Mouse (Mus musculus) natural killer cell, adult 2 months (primary cell): ENCODE results near the gene Coq8b.

Experiments used
- DNase-seq, 2 experiments: peaks; one replicate each; pipeline ENCODE4 v3.0.0; 2022; ENCODE audit warnings: low spot score in 2 of 2

Coq8b gene

GRCm38 (mm10) chr7:27273739-27274351 lies 41.0 kb downstream of the Coq8b start:
- peak in 1 of 2 experiments; percentile 28 for DNase-seq

GRCm38 (mm10) chr7:27274916-27275315 lies 42.1 kb downstream of the Coq8b start:
- no peak for DNase-seq

DNA sequence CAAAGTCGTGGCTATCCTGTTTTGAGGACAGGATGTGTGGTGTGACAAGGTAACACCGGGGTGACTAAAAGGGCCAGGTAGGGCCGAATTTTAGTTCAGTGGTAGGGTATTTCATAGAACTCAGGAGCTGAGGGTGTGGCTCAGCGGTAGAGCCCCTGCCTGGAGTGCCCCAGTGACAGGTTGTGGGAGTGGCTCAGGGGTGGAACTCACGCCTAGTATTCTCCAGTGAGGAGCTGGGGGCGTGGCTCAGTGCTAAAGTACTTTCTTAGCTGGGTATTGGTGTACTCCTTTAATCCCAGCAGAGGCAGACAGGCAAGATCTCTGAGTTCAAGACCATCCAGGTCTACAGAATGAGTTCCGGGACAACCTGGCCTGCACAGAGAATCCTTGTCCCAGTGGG lies 43.2 kb downstream of the Coq8b start:
- DNase-seq: peak in 1 of 2 experiments; percentile 21

DNA sequence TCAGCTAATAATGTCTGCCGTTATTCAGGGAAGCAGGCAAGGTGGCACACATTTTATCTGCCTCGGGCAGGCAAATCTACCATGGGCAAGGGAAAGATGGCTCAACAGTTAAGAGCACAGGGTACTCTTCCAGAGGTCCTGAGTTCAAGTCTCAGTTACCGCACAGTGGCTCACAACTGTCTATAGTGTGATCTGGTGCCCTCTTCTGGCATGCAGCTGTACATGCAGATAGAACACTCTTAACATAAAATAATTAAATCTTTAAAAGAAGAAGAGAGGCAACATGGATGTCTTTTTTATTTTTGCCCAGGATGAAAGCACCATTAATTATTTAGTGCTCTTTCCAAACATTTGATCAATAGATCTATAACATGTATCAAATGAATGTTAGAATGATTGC lies 44.4 kb downstream of the Coq8b start:
- no peak for DNase-seq

GRCm38 (mm10) chr7:27281717-27282116 lies 48.9 kb downstream of the Coq8b start:
- no peak for DNase-seq

DNA sequence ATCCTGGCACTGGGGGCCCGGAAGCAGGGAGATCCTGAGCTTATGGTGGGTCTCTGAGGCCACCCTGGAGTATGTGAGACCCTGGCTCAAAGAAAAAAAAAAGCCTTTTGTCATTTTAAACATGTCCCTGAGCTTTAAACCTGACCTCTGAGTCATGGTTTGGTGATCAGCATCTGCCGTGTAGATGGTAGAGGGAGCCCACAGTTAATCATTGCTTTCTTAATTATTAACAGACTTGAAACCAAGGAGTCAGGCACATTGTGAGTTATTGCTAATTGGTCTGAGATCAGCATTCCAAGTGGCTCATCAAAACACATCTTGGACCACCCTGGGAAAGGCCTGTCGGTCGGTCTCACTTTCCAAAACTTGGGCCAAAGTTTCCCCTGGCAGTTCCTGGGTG lies 49.4 kb downstream of the Coq8b start:
- no peak for DNase-seq

- peak; percentile 12 to 28 for DNase-seq
These were observed 52.3 kb downstream of the Coq8b start for GRCm38 (mm10) chr7:27284865-27285697.

DNA sequence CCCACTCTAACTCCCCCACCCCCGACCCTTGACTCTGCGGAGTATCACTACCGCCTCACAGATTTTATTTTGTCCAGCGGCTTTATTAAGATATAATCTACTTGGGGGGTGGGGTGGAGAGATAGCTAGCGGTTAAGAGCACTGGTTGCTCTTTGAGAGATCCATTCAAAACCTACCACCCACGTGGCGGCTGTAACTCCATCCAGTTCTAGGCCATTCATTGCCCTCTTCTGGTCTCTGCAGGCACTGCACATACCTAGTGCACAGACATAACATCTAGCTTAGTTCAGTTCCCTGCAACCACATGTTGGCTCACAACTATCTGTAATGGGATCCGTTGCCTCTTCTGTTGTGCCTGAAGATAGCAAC lies 52.9 kb downstream of the Coq8b start:
- peak; percentile 23 to 57 for DNase-seq

- no peak for DNase-seq
These were observed 55.9 kb downstream of the Coq8b start for GRCm38 (mm10) chr7:27288732-27289131.

DNA sequence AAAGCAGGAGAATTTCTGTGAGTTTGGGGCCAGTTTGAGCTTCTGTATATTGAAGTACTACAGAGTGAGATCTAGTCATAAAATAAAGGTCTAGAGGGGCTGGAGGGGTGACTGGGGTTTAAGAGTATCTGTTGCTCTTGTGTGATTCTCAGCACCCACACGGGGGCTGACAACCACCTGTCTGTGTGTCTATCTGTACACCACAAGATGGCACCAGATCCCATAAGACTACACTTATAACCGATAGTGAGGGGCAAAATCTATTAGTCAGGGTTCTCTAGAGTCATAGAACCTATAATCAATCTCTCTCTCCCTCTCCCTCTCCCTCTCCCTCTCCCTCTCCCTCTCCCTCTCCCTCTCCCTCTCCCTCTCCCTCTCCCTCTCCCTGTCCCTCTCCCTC lies 57.7 kb downstream of the Coq8b start:
- no peak for DNase-seq

DNA sequence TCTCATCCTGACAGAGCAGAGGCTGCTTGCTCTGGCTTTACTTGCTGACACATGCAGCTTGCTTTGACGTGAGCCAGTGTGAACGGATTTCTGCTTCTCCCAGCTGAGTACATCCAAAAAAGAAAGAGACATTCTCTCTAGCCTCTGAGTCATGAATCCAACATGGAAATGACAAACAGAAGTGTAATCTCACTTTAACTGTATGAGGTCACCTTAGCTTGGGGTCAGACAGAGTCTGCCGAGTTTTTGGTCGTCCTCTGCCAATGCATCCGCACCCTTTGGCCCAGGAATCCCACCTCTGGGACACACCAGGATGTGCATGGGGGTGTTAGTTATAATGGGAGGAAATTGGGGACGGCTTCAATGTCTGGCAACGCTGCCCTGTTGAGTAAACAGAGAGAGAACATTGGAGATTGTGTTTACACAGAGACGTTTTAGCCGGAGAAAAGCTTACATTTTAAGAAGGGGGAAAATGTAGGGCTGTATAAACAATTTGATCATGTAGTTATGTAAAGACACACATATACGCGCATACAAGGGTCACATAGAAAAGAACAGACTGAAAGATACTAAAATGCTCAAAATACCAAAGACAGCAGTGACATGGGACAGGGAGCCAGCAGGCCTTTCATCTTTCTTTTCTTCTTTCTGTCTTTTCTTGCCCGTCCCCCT lies 59.1 kb downstream of the Coq8b start:
- DNase-seq: no peak

DNA sequence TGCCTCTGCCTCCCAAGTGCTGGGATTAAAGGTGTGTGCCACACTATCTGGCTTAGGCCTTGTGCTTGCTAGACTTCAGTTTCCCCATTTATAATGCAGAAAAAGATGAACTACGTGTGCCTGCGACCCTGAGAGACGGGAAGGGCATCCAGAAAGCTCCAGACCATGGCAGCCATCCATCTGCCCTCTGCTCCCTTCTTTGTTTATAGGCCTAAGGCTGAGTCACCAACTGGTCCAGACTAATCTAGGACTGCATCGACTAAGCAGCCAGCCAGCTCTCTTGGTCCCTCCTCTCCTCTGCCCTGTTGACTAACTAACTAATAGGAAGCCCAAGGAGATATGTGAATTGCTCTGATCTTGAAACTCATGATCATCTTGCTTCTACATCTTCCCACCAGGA lies 63.1 kb downstream of the Coq8b start:
- no peak for DNase-seq

DNA sequence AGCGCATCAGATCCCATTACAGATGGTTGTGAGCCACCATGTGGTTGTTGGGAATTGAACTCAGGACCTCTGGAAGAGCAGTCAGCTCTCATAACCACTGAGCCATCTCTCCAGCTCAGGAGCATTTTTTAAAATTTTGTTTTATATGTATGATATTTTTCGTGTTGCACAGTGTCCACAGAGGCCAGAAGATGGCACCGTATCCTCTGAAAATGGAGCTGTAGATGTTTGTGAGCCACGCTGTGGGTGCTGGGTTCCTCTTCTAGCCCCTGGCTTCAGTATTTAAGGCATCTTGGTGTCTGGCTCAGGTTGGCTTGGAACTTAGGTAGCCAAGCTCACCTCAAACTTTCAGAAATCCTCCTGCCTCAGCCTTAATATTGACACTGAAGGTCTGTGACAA lies 63.7 kb downstream of the Coq8b start:
- no peak for DNase-seq

GRCm38 (mm10) chr7:27298033-27298610 lies 65.3 kb downstream of the Coq8b start:
- no peak for DNase-seq

DNA sequence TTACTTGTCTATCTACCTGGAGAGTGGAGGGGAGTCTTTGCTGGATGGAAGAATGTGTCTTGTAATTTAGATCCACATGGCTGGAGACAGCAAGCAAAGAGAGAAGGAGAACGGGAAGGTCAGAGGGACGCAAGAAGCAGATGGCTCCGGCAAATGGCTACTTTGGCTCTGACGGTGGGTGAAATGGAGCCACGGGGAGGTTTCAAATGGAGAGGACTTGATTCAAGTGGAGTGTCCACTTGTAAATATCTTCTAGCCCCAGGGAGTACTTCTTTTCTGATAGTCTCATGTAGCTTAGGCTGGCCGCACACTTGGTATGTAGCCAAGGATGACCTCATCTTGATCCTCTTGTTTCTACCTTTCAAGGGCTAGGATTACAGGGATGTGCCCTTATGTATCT lies 66.0 kb downstream of the Coq8b start:
- DNase-seq: no peak

DNA sequence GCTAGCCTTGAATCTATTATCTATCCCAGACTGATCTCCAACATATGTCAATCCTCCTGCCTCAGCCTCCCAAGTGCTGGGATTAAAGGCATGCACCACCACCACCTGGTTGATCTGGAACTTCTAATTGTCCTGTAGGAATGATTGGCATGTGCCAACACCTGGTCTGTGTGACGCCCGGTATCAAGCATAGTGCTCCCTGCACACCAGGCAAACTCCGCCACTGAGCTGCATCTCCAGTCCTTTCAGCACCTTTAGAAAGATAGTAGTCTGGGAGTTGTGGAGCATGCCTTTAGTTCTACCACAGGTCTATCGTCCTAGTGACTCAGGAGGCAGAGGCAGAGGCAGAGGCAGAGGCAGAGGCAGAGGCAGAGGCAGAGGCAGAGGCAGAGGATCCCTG lies 67.5 kb downstream of the Coq8b start:
- no peak for DNase-seq

- DNase-seq: no peak
These were observed 68.0 kb downstream of the Coq8b start for GRCm38 (mm10) chr7:27300801-27301200.

DNA sequence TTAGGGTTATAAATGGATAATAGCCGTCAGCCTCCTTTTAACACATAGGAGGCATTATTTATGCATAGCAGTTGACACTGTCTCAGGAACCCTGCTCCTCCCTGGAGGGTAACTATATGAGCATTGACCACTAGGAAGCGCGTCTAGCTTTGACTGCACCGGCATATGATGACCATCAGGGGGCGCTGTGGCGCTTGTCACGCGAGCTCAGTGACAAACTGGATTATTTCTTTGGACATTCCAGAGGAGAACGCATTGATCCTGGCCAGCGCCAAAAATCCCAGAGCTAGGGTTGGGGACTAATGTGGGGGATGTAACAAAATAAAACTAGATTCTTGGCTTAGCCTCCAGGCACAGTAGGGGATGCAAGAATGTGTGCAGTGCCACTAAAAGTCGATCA lies 69.3 kb downstream of the Coq8b start:
- DNase-seq: peak; percentile 25 to 50

DNA sequence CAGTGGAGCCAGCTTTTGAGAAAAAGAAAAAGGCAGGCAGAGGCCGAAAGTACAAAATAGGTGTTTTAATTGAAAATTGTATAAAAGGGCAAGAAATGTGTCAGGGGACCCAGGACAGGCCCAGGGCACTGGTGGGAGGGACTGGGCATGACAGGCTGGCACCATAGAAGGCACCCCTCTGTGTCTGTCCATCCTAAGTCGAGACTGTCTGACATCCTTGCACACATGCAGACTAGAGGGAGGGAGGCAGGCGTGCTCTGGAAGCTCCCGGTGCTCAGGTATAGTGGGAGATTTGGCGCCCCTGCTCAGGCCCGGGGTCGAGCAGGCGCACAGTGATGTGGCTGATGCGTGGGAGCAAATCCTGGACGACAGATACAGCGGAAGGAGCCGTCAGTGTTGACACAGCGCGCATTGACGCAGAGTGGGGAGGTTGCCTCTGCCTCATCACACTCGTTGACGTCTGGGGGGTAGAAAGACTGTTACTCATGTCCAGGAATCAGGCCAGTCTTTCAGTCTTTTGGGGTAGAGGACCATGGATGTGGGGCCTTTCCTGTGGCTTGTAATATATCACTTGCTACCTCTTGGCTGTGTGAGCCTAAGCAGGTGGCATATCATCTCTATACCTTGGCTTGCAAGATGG lies 72.4 kb downstream of the Coq8b start:
- no peak for DNase-seq

DNA sequence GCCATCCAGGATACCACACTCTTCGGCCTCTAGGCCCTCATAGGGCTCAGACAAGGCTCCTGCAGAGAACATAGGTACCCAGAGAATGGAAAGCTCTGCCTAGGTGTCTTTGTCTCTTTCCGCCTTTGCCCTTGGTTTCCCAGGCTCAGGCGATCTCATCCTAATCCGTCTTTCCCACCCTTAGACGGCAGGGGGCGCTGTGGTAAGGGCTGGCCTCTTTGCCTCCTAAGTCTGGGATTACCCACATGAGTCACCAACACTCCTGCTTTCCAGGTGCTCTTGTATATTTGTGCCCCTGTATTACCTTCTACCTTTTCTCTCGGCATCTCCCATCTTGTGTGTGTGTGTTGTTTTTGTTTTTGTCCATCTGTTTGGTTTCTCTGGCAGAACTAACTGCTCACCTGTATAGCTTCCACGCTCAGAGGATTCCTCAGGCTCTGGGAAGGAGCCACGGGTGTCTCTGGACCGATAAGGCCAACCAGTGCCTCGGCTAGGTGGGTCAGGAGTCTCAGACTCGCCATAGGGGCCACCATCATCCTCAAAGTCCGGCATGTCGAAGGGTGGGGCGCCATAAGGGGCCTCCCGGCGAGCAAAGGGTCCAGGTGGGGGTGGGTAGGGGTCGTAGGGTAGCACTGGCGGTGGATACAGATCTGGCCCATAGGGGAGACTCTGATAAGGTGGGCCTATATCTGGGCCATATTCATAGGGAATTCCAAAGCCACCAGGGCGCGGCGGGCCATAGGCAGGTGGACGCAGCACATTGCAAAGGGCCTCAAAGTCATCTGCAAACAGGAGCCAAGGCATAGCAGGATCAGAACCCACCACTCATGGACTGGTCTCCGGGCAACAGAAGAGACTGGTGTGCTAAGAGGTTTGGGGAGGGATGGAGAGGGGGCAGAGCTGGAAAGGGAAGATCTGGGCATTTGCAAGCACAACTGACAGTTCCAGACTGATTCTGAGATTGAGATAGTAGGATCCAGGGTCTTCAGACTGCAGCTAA lies 73.6 kb downstream of the Coq8b start:
- no peak for DNase-seq

DNA sequence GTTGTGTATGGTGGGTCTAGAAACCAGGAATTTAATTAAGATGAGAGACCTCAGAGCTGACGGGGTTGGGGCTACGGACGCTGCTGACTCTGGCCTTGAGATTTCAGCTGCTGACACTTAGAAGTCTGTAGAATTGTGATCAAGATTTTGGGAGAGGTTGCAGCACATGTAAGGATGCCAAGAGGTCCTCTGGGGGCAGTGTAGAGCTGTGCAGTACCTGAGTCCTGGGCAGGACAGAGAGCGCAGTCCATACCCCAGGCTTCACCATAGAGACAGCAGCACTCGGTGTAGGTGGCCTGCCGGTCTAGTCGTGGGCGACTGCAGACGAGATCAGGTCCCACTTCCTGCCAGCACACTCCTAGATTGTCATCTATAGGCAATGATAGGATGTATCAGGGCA lies 74.7 kb downstream of the Coq8b start:
- DNase-seq: no peak
